Mouse (Mus musculus) ES-Bruce4 (cell line): Measurements from ENCODE around the gene Ston1. TPM values are rescaled to one million over a fixed set of nuclear protein-coding genes. Genes with fewer than 3 reads are reported as not detected.

Experiments
- H3K27ac ChIP-seq: 2 replicates; pipeline ENCODE4 v1.5.1; 2012; ENCODE audit warnings: low read length, inconsistent platforms; ENCODE audit not compliant: insufficient read depth
- H3K27me3 ChIP-seq: 2 replicates; pipeline ENCODE4 v1.6.1; 2012; ENCODE audit warnings: mild to moderate bottlenecking, low read length, inconsistent platforms; ENCODE audit not compliant: control insufficient read depth, poor library complexity, insufficient read depth, severe bottlenecking
- H3K36me3 ChIP-seq: 2 replicates; pipeline ENCODE4 v1.6.1; 2012; ENCODE audit warnings: inconsistent platforms, mild to moderate bottlenecking, low read length, moderate library complexity; ENCODE audit not compliant: control insufficient read depth, poor library complexity, insufficient read depth, severe bottlenecking
- H3K4me1 ChIP-seq: one replicate; pipeline ENCODE4 v1.8.1; 2011; ENCODE audit warnings: low read length; ENCODE audit not compliant: control insufficient read depth, insufficient read depth
- H3K4me3 ChIP-seq: 2 replicates; pipeline ENCODE4 v1.5.1; 2011; ENCODE audit warnings: low read depth, mild to moderate bottlenecking, low read length
- H3K9ac ChIP-seq: 2 replicates; pipeline ENCODE4 v1.6.1; 2012; ENCODE audit warnings: low read depth, mild to moderate bottlenecking, inconsistent platforms; ENCODE audit not compliant: poor library complexity, severe bottlenecking
- H3K9me3 ChIP-seq: replicated peaks from 2 replicates; pipeline ENCODE4 v1.6.1; 2012; ENCODE audit warnings: mild to moderate bottlenecking, low read length, inconsistent platforms; ENCODE audit not compliant: control insufficient read depth, poor library complexity, insufficient read depth, severe bottlenecking
- CTCF ChIP-seq: IDR thresholded peaks from one replicate; pipeline ENCODE4 v1.8.1; 2011; ENCODE audit warnings: low read depth, low read length
- EP300 ChIP-seq: IDR thresholded peaks from 2 replicates; pipeline ENCODE4 v1.6.1; 2011; ENCODE audit warnings: low read depth, low read length; ENCODE audit not compliant: insufficient read depth
- POLR2A ChIP-seq: IDR thresholded peaks from one replicate; pipeline ENCODE4 v1.8.1; 2011; ENCODE audit warnings: low read length; ENCODE audit not compliant: insufficient read depth
- polyA plus RNA-seq: library from polyadenylated mRNA; stranded (reverse); fragments of >200 nt; gene quantifications from 2 replicates; pipeline ENCODE4 v1.2.4, GENCODE M21; 2011; ENCODE audit warnings: low read depth; ENCODE audit not compliant: missing spikeins, insufficient read depth, insufficient read length

Gene Ston1
- polyA plus RNA-seq, 1 experiment, result 30.3 TPM

DNA sequence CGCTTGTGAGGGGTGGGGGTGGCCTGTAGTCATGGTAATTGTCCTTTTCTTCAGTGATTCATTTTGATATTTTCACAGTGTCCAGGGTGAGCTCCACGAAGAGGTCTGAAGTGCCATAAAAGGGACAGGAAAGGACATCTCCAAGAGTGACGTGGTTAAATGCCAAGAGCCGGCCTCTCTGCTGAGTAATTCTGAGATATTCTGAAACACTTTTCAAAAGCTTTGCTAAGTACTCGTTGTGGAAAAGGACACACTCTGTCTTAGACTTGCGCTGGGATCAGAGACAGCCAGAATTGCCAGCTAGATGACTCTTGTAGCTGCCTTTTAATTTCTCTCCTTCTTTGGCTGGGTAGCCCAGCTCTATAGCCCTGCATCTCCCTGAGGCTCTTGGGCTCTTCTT, 61.0 kb downstream of the Ston1 start:
- Histone ChIP-seq H3K36me3 (no peaks in the 10 kb centered on the region), H3K9me3 (no peaks in the 10 kb centered on the region), H3K27me3 (no peaks in the 10 kb centered on the region), H3K9ac (no peak overlapping the region), H3K27ac (no peak overlapping the region), H3K4me3 (no peak overlapping the region), H3K4me1 (no peaks in the 10 kb centered on the region)
- no peak for TF ChIP-seq CTCF
- no peak for TF ChIP-seq POLR2A
- no peak for TF ChIP-seq EP300

DNA sequence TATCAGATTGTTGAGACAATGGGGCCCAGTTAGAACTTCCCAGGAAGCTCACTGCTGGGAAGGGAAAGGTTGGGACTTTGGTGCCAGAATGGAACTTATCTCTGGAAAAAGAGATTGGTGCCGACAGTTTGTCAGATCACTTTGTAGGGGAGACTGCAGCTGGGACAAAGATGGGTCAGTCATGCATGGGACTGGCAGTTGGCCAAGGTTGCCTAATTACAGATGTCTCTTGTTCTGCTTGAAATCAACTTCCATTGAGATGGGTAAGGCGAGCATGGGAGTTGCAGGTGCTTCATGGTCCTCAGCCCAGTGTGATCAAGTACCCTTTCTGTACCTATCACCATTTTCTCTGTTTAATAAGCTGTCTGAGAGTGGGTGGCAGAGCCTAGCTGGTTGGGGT, 68.6 kb downstream of the Ston1 start:
- Histone ChIP-seq H3K27ac (no peak overlapping the region), H3K4me1 (no peaks in the 10 kb centered on the region)
- no peak for TF ChIP-seq EP300
- no peak for TF ChIP-seq CTCF
- no peak for TF ChIP-seq POLR2A

DNA sequence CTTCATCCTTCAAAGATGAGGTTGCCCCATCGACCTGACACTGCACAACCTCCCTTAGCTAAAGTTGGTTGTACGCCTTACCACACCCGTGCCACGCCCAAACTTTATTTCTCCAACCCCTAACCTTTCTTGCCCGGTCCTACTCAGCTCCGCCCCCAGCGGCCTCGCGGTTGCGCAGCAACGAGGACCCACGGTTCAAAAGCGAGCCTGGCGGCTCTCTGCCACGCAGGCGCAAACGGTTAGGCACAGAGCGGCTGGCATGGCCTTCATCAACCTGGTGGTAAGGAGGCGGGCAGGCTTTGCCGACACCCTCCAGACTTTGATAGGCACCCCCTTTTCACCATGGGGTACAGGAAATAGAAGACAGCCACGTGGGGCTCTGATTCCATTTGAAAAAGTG, 71.0 kb downstream of the Ston1 start, which contains the start of gene Gtf2a1l:
TSS of gene Gtf2a1l (plus strand) at position 209 of the 400 bp plus-strand sequence.
- no peak within 1 kb of the TSS for H3K27ac ChIP-seq
- H3K4me1 ChIP-seq, result no peaks in the 10 kb centered on the region
- H3K9me3 ChIP-seq, result no peaks in the 10 kb centered on the region
- no peak within 1 kb of the TSS for H3K9ac ChIP-seq
- no peak for TF ChIP-seq POLR2A
- TF ChIP-seq EP300, result no peak
- TF ChIP-seq CTCF, result no peak
- H3K36me3 ChIP-seq, result no peaks in the 10 kb centered on the region
- H3K27me3 ChIP-seq, result no peaks in the 10 kb centered on the region; the same call in 1 of the 2 replicates
- peak within 1 kb of the TSS; percentile 32 for H3K4me3 ChIP-seq

More for the DNA sequence above, 68.6 kb downstream of the Ston1 start:
- no peaks in the 10 kb centered on the region for H3K36me3 ChIP-seq
- H3K9ac ChIP-seq, result no peak overlapping the region
- H3K9me3 ChIP-seq, result no peaks in the 10 kb centered on the region
- no peaks in the 10 kb centered on the region; the same call in 1 of the 2 replicates for H3K27me3 ChIP-seq
- no peak overlapping the region for H3K4me3 ChIP-seq

DNA sequence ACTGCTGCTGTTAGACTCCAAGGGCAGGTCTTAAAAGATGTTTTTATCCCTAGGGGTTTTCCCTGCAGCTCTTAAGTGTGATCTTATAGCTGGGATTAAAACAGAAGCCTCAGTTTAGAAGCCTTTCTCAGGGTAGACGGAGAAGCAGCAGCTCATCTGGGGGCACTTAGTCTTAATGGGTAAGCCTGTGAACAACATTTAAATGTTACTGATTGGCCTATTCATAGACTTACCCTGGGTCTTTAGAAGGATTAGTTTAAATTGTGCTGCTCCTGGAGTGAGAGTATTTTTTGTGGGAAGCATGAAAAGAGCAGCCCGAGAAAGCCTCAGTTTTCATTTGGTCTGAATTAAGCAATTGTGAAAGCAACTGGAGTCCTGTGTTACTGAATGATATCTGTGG, 72.4 kb downstream of the Ston1 start:
- Histone ChIP-seq H3K9me3 (no peaks in the 10 kb centered on the region), H3K27ac (no peak overlapping the region), H3K27me3 (no peaks in the 10 kb centered on the region; the same call in 1 of the 2 replicates), H3K4me3 (no peak overlapping the region), H3K36me3 (no peaks in the 10 kb centered on the region), H3K9ac (no peak overlapping the region), H3K4me1 (no peaks in the 10 kb centered on the region)
- TF ChIP-seq EP300 (no peak), CTCF (no peak), POLR2A (no peak)

DNA sequence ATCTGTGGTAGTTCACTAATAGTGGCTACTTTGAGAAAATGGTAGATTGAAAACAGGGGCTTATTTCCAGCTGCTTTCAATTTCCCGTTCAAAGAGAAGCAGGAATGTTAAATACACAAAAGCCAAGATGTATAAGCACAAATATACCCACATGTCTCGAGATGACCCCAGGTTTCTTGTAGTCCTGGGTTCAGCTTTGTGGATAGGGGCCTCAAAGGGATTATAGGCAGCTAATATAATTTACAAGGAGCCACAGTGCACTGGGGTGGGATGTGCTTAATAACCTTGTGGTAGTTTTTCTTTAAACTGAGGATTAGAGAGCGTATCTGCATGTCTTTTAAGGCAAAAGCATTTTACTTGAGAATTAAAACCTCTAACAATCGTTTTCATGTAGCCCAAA, 73.3 kb downstream of the Ston1 start:
- Histone ChIP-seq H3K9me3 (no peaks in the 10 kb centered on the region), H3K36me3 (no peaks in the 10 kb centered on the region), H3K27ac (no peak overlapping the region), H3K4me3 (no peak overlapping the region), H3K4me1 (no peaks in the 10 kb centered on the region), H3K27me3 (no peaks in the 10 kb centered on the region; the same call in 1 of the 2 replicates), H3K9ac (no peak overlapping the region)
- TF ChIP-seq POLR2A, result no peak
- TF ChIP-seq EP300, result no peak
- TF ChIP-seq CTCF, result no peak

DNA sequence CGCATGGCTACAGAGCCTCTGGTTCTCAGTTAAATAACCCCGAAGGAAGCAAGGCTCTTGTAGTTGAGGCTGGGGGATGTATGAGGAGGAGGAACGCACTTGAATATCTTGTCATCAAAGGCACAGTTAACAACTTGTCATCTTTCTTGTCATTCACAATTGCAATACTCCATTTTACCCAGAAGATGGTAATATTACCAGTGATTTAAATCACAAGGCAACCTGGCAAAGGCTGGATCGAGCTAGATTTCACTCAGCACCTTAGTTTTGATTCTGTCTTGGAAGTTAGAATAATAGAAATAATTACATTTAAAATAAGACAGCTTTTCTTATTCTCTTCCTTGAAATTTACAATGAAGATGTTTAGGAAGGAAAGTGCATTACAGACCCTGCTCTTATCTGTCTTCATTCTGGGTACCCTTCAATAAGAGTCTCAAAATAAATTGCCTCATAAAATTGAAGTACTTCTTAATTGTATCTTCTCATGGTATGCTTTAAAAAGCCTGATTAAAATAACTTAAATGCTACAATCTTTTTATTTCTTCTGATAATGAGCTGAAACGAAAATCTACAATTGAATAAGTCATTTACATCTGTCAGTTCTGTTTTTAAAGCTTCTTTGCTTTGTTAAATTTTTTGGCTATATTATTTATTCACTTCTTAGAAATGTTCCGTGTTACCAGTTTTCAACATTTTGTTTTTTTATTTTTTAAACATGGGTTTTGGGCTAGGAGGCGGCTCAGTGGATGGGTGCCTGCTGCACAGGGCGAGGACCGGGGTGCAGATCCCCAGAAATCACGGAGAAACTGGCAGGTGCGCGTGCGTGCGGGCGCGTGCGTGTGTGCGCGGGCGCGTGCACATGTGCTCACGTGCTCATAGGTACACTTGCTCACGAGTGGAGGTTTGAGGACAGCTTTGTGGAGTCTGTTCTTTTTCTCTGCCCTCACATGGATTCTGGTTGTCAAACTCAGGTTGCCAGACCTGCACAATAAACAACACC, 78.1 kb downstream of the Ston1 start:
- Histone ChIP-seq H3K9me3 (no peaks in the 10 kb centered on the region), H3K27me3 (no peaks in the 10 kb centered on the region; the same call in 1 of the 2 replicates), H3K4me3 (no peak overlapping the region), H3K27ac (no peak overlapping the region), H3K4me1 (no peaks in the 10 kb centered on the region), H3K9ac (no peak overlapping the region), H3K36me3 (no peaks in the 10 kb centered on the region)
- TF ChIP-seq EP300 (no peak), CTCF (no peak), POLR2A (no peak)
